Mouse (Mus musculus) kidney, postnatal 25 days (tissue): ENCODE results near the gene Ano1.

Source experiments
- DNase-seq, 2 experiments: peaks; one replicate each; pipeline ENCODE4 v3.0.0; 2021; ENCODE audit warnings: mixed read lengths in 2 of 2

Gene Ano1

DNA sequence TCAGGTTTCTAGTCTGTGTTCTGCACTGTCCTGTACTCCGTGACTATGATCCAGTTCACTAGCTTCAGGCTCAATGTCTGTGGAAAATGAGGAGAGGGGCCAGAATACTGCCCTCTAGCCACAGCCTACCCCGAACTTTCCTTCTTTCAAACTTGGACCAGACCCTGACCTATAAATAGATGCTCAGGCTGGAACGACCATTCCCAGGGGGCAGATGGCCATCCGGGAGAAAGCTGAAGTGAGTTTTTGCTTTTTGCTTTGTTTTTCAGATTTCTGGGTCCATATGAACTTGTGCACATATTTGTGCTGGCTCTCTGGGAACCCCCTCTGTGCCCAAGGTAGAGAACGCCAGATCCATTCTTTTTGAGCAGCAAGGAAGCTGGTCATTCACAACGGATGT is 116.9 kb downstream of the Ano1 start:
- no peak for DNase-seq

DNA sequence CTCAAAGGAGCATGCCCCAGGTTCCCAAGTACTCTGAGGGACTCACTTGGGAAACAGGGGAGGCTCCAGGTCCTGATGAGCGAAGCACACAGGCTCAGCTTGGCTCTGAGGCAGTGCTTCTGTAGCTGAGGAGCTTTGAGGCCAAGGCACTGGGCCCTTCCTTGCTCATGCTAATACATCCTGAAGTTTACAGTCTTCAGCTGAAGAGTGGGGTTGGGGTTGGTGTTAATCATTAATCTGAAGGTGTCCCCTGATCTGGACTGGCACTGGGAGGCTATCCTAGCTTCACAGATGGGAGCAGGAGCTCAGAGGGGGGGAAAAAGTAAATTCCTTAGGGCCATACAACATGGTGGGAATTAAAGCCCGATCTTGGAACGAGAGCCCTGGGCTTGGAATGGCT is 117.3 kb downstream of the Ano1 start:
- DNase-seq = peak in 1 of 2 experiments; percentile 48

DNA sequence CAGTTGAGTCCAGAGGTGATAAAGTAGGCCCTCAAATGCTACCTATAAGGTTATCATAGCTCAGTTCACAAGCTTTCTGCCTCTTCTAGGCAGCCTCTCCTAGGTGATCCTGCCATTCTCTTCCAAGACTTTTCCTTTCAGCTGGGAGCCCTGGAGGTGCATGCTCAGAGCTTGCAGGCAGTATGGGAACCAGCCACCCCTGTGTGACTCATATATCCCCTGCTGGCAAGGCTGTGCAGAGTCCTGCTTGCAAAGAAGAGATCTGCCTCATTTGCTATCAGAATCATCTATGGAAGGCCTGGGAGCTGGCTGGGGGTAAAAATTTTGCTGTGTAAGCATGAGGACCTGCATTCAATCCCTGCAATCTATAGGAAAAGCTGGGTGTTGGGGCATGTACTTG is 119.5 kb downstream of the Ano1 start:
- DNase-seq = no peak

DNA sequence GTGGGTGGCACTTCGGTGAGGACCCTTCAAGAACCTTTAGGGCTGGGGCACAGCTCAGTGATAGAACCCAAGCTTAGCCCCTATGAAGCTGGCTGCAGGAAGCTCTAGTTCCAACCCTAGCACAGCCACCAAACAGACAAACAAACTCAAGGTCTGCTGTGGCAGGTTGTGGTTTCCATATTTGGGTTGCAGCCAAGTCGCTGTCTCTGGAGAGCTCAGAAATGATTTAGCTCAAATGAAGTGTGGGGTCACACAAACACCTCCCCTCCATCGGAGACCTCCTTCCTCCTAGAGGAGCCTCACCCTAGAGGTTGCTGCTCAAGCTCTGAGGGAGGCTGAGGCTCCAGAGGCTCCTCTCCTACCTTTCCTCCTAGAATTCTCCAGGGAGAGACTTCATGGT is 121.2 kb downstream of the Ano1 start:
- DNase-seq = no peak

DNA sequence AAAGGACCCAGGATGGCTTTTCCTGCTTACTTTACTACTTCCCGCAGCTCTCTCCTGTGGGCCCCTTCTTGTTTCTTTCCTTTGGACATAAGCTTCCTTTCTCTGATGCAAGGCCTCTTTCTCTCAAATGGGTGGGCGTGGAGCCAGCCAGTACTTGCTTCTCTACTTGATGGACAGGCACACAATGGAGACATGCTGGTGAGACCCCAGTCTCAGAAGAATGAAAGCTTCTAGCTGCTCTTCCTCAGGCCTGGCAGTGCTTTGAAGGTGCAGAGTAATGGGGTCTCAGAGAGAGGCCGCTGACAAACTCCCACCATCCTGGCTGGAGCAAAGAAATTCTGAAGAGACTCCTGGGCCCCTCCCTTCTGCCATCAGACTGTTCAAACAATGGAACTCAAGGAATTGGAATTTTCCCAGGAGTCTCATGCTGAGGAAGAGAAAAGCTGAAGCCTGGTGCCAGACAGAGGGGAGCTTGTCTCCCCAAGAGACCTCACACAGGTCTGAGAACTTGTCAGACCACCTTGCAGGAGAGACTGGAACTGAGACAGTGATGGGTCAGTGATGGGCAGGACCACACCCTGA is 123.3 kb downstream of the Ano1 start:
- no peak for DNase-seq

DNA sequence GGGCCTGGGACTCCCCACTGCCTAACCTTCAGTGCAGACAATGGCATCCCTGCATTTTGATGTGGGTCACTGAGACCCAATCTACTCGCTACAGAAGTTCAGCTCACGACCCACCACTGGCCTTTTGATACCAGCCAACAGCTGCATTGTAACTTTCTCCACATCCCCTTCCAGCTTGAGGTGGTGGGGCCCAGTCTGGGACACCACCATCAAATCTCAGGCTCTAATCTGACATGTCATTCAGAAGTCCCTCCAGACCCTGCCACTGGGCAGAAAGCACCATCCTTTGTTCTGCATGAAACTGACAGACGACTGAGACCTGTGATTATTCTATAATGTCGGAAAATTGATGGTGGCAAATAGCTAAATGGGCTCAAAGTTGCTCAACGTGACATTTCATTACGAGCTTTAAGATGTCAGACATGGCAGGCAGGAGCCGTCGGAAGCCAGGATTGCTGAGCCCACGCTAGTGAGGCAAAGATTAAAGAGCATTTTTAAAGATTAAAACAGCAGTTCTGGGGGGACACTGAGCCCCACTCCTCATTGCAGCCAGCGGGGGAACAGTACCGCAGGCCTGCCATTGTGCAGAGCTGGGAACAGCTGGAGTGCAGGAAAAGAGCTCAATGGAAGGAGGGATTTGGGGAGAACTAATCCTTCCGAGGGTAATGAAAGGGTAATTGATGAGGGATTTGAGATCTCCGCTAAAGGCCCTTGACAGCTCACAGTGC is 124.0 kb downstream of the Ano1 start:
- DNase-seq = no peak

DNA sequence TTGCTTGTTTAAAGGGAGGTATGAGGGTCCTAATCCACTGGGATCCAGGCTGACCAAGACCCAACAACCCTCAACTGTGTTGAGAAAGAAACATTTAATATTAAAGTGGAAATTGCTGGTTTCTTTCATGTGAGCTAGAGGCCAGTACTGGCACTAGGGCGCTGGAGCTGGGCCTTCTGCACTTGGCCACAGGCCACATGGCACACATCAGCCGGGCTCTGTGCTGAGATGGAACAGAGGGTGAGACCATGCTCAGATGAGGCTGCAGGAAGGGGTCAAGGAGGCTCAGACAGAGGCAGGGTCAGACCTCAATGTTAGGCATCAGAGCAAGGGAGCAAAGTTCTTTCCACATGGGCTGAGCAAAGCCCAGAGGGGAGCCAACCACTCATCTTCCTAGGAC is 125.7 kb downstream of the Ano1 start:
- DNase-seq = no peak

DNA sequence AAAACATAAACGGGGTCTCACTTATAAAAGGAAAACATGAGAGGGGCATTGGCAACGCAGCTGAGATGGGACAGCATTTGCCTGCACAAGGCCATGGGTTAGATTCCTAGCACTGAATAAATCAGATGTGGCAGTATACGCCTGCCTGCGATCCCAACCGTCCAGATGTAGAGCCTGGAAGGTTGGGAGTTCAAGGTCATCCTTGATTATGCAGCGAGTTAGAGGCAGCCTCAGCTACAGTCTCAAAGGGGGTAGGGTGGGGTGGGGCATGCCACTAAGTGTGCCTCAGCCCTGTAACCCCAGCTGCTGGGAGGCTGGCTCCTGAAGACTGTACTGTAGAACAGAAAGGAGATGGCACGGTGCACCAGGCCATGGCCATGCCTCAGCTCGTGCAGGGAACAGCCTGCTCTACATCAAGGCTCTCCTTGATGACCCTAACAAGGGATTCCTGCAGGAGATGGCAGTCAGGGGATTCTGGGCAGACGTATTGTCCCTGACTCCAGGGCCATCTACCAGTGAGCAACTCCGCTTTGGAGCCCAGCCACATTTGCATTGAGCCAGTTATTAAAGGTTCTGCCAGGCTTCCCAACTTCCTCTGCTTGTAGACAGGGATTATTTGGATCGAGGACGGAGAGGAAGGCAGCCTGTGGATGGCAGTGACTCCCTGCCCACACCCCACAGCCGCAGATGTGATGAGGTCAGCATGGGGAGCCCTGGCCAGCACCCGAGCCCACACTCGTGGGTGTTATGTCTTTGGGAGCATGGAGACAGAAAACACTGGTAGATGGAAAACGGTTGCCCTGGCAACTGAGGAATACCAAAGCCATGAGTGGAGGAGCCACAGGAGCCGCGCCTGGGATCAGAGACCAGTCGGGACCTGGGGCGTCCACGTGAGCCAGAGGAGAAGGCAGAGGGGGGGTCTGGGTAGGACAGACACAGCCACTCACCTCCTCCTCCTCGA is 130.8 kb downstream of the Ano1 start:
- no peak for DNase-seq

DNA sequence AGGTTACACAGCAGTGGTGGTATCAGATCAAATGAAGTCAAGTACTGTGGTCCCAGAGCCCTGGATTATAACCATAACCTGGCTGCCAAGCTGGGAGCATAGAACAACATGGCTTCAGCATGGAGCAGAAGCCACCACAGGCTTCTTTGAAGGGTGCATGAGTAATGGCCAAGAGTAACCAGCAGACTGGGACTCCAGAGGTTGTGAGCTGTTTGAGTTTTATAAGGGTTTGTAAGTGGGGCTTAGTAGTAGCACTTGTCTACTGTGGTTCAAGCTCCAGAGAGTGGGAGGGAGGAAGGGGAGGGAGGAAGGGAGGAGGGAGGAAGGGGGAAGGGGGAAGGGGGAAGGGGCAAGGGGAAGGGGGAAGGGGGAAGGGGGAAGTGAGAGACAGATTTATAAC is 131.5 kb downstream of the Ano1 start:
- no peak for DNase-seq

DNA sequence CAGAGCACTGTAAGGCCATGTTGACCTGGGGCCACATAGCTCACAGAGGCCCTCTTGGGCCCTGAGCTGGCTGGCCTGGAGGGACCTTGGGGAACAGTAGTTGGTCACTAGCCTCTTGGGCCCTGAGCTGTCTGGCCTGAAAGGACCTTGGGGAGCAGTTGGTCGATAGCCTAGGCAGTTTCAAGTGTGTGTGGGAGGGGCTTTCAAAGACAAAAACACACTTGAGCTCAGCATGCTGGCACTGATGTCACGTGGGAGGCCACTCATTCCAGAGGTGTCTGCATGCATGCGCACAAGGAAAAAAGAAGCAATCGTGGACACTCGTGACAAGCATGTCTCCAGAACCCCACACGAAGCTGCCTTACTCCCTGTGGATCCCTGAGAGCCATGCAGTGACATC is 136.4 kb downstream of the Ano1 start:
- no peak for DNase-seq

DNA sequence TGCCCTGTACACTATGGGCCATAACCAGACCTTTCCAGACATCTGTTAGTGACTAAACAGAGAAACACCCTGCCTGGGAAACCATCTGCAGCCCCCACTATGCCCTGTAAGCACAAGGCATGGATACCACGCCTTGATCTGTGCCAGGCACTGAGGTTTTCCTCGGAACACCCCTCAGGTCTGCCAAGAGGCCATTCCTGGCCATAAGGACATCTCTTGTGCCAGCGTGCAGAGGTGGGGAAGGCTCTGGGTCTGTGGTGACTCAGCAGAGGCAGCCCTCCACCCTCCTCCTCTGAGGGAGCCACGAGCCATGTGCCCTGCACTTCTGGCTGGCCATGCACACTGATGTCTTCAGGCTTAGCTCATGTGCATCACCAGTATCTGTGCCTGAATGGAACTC is 138.9 kb downstream of the Ano1 start:
- DNase-seq = no peak

DNA sequence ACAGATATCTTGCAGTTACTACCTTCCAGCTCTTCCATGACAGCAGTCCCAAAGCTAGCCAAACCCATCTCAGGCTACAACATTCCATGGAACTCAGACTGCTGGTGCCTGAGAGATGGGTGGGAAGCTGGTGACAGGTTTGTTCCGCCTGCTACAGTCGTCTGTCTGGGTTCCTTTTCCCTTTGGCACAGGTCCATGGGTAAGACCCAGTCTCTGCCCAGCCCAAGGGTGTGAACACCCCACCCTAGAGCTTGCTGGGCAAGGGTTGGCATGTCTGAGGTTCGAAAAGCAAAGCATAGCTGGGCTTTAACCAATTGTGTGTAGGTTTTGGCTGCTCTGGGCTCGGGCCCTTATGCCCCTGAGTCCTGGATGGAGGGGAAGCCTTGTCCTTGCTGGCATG is 139.4 kb downstream of the Ano1 start:
- DNase-seq = no peak

DNA sequence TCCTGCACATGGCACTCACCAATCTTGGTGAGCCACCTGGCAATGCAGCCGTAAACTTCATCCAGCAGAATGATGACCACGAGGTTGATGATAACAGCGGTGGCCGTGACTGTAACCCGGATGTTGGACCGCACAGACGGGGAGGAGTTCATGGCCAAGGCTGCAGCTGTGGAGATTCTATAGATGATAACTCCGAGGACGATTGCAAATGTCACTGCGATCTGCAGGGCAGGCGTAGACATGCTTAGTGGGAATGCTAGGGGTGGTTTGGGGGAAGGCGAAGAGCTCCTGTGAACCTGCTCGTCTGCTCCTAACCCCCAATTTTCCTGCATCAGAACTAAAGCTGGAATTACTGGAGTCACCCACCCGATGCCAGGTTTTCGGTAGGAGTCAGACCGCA is 140.2 kb downstream of the Ano1 start:
- no peak for DNase-seq

DNA sequence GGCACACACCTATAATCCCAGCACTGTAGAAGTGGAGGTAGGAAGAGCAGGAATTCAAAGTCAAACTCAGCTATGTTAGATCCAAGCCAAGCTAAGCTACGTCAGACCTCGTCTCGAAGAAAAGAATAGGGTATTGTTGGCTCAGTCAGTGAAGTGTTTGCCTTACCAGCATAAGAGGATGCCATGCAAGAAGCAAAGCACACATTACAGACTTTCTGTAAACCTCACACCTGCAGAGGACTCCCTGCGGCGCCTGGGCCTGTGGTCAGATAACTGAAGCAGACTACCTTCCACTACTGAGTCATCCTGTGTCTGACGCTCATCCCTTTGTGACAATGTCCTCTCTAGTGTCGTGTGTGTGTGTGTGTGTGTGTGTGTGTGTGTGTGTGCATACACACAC is 142.2 kb downstream of the Ano1 start:
- DNase-seq = no peak

DNA sequence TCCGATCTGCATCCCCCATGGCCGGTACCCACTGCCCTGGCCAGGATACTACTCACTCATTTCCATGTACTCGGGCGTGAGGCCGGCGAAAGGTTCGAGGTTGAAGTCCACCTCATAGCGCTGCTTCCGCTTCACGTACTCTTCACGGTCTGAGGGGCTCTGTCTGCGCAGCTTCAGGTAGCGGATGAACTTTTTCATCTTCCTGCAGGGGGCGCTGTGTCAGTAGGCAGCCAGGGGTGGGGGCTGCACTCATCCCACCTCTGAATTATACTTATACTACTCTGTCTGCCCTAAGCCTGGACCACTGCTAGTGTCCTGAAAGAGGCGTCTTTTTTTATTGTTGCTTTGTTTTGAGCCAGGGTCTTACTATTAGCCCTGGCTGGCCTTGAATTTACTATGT is 143.9 kb downstream of the Ano1 start:
- DNase-seq = no peak

DNA sequence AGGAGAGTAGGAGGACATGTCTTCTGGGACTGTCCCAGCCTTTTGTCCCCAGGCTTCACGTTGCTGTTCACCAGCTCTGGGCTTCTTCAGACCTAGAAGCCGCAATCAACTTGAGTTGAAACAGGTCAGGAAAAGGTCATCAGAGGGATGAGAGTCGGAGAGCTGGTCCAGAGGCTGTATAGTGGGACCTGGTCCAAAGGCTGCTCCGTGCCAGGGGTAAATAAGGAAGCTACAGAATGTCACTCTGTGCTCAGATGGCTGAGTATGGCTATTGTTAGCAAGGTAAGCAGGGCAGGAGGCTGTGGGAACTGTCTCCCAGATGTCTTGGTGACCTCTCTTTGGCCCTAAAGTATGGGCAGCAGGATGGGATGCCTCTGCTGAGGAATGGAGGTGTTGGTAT is 147.0 kb downstream of the Ano1 start:
- DNase-seq = no peak

DNA sequence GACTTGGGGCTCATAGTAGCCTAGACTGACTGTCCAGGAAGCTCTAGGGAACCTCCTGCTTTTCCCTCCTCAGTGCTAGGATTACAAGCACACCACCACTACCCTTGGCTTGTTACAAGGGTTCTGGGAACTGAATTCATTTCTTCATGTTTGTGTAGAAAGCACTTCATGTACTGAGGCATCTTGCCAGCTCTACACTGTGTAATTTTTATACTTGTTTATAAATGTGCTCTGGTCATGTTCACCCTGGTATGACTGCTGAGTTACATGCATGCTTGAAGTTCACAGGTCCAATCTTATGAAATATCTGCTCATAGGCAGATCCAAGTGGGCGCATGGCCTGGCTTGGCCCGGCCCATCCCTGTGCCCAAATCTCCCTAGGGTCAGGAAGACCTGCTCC is 147.5 kb downstream of the Ano1 start:
- no peak for DNase-seq

DNA sequence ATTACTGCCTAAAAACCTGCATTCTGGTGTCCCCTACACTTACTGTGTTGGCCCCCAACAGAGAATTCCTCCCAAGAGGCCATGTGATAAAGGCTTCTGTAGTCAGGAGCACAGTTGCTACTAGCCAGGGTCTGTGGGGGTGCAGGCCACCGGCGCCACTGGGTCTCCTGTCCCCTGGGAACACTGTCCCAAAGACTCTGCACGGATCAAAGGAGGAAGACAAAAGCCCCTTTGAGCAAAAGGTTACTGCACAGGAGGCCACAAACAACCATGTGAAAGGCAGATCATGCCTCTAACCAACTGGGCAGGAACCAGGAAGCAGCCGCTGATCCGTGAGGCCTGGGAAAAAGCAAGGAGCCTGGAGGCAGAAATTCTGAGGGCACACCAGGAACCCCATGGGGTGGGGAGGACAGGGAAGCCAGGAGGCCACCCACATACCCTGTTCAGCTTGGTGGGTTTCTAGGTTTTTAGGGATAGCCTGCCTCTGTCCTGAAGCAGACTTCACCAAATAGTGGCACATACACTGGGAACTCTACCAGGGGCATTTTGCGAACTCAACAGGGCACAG is 151.4 kb downstream of the Ano1 start:
- no peak for DNase-seq

DNA sequence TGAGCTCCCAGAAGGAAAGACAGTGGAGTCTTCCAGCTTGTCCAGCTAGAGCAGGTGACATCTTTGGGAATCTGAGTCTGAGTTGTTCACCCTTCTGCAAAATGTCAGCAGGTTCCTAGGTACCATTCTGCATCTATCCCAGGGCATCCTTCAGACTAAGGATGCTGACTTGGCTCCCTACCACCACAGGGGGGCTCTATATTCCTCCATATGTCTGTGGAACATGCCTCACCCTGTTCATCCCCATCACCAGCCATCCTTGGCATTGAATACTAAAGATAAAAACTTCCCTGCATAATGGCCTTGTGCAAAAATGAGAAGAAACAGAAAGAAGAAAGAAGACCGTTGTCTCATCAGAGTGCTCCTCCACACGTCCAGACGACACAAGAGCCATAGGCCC is 162.3 kb downstream of the Ano1 start:
- no peak for DNase-seq

DNA sequence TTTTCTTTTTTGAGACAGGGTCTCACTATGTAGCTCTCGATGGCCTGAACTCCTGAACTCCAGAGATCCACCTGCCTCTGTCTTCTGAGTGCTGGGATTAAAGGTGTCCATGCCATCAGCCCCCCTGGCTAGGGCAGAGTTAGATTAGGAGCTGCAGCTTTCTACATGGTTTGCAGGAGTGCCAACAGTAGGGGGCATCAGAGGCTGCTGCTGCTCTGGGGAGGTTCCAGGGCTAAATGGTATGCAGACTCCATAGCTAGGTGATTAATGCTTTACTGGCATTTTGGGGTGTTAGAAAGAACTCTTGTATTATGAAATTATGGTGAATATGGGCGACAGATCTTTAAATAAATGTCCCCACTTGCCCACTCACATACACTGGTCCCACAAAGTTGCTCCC is 164.5 kb downstream of the Ano1 start:
- DNase-seq = peak in 1 of 2 experiments; percentile 58

DNA sequence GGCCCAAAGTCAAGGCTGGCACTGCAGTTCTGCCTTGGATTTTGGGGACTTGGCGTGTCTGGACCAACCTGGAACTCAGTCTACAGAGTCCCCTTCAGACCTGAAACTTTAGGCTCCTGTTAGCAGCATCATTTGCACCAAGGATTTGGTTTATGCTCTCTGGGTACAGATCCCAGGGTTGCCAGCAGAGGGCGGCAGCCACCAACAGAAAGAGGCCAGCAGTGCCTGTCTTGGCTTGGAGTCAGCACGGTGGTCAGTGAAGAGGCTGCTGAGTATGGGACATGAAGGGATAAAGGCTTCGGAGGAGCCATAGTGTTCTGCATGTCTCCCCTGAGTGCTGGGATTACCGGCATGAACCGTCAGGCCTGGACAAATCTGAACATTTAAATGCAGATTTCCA is 166.1 kb downstream of the Ano1 start:
- peak; percentile 73 to 81 for DNase-seq

DNA sequence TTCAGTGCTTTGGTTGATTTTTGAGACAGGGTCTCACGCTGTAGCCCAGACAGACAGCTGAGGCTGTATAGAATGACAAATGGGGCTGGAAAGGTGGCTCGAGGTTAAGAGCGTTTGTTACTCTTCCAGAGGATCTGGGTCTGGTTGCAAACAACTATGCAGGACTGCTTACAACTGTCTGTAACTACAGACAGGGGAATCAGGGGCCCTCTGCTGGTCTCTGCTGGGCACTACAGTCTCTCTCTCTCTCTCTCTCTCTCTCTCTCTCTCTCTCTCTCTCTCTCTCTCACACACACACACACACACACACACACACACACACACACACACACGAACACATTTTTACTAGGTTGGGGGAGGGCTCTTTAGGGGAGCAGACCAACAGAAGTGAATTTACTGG is 168.2 kb downstream of the Ano1 start:
- peak; percentile 66 to 71 for DNase-seq

DNA sequence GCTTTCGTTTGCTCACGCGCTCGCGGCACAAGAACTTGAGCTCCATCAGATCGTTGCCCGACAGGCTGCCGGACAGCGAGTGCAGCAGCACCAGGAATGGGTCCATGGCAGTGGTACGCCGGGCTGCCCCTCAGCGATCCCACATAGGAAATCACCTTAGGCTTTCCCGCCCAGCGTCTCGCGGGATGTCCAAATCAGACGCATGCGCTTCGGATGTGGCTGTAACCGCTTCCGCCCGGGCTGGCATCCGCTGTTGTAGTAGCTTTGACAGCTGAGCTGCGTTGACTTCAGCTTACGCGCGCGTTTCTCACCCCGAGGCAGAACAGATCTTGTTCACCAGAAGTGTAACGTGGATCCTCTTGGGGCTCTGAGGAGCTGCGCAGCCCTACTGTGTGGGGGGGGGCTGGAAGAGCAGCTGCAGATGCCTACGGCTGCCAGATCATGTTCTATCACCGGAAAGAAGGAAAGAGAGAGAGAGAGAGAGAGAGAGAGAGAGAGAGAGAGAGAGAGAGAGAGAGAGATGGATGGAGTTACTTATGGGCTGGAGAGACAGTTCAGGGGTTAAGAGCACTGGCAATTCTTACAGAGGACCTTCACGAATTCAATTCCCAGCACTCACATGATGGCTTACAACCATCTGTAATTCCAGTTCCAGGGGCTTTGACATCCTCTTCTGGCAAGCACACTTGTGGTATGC is 169.3 kb downstream of the Ano1 start, which contains the start of gene Fadd:
Fadd (minus strand) TSS at position 180 of the 697 bp plus-strand sequence.
- peak; percentile 96 for DNase-seq
